Comparison of ENCODE assay signal across 21 mouse cellular contexts in the genomic region with DNA sequence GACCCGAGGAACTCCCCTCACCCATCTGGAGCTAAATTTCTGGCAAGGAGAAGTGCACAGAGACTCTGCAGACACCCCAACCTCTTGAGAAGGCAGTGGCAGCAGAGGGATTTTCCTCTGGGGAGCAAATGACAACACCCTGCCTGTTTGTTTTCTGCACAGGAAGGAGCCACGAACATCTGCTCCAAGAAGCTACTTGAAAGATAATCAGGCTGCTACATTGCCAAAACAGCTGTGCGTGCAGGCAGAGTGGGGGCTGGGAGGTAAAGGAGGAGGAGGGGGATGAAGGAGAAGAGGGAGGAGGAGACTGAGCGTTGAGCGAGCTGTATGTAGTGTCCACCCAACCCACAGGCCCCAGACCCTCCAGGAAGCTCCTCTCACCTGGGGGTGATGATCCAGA.
DNase-seq lines count a peak whose midpoint lies in the region; ATAC-seq and TF ChIP-seq lines count a peak whose summit lies in the region.
"Had no signal": no experiment of that assay in that cellular context is flagged by ENCODE, and none has a peak within 500 bp of the region (broad histone marks: within the 10 kb centered on the region; RNA-seq: fewer than 3 reads in every experiment).

No protein-coding gene starts in this region.

- no peaks in the 10 kb centered on the region for H3K4me1 ChIP-seq in forebrain, embryonic 14.5 days (ENCODE audit: control insufficient read depth, insufficient read depth, low read length)
- peaks cover 5% of the 10 kb centered on the region for H3K4me1 ChIP-seq in forebrain, embryonic 12.5 days
- peaks cover 4% of the 10 kb centered on the region; the same call in 1 of the 2 replicates for H3K4me1 ChIP-seq in midbrain, embryonic 10.5 days
- H3K4me1 ChIP-seq in midbrain, embryonic 16.5 days (ENCODE audit: control insufficient read depth, insufficient read depth, low read length) = no peaks in the 10 kb centered on the region
- H3K4me1 ChIP-seq in thymus, adult 2 months (replicated peaks; ENCODE audit: control insufficient read depth, insufficient read depth, low read length) = peaks cover 17% of the 10 kb centered on the region
- no peaks in the 10 kb centered on the region for H3K4me1 ChIP-seq in heart, adult 2 months (ENCODE audit: control insufficient read depth, insufficient read depth, low read length)
- H3K4me1 ChIP-seq: heart, embryonic 13.5 days; limb, embryonic 13.5 days; lung, embryonic 15.5 days; midbrain, embryonic 12.5 days had no signal

- no peak for ATAC-seq in forebrain, embryonic 14.5 days
- ATAC-seq in forebrain, embryonic 12.5 days (ENCODE audit: low FRiP score) = no peak
- ATAC-seq in midbrain, embryonic 16.5 days = no peak

- H3K79me2 ChIP-seq in heart, adult 2 months (replicated peaks; ENCODE audit: control insufficient read depth, insufficient read depth, low read length) = no peaks in the 10 kb centered on the region

- no peaks in the 10 kb centered on the region for H3K9me3 ChIP-seq in forebrain, embryonic 14.5 days (replicated peaks; ENCODE audit: control insufficient read depth, low read length)
- H3K9me3 ChIP-seq in forebrain, embryonic 12.5 days = no peaks in the 10 kb centered on the region
- H3K9me3 ChIP-seq in midbrain, embryonic 10.5 days (replicated peaks) = no peaks in the 10 kb centered on the region
- H3K9me3 ChIP-seq in midbrain, embryonic 16.5 days (replicated peaks; ENCODE audit: control insufficient read depth, low read length, poor library complexity, severe bottlenecking) = no peaks in the 10 kb centered on the region
- H3K9me3 ChIP-seq: heart, embryonic 13.5 days; hindbrain, embryonic 13.5 days; limb, embryonic 13.5 days; lung, embryonic 15.5 days; midbrain, embryonic 12.5 days; neural tube, embryonic 13.5 days had no signal

- DNase-seq in forebrain, embryonic 14.5 days (ENCODE audit: low spot score) = peak; percentile 39
- no peak for DNase-seq in midbrain, embryonic 10.5 days (ENCODE audit: low spot score)
- DNase-seq in thymus, adult 2 months = peak; percentile 54
- DNase-seq in thymus, postnatal 4 days = peak; percentile 57
- no peak for DNase-seq in heart, adult 2 months
- no peak for DNase-seq in ovary, postnatal 36 days (ENCODE audit: low spot score)
- DNase-seq: adrenal gland, postnatal 10 days; cerebellum, adult 9-11 months; heart, postnatal 14 days; kidney, adult 11 months; kidney, postnatal 4 days; layer of hippocampus, adult 9-11 months had no signal

- TF ChIP-seq CTCF in thymus, adult 2 months (IDR thresholded peaks at IDR 0.05; ENCODE audit: borderline replicate concordance, control insufficient read depth, extremely low read depth, insufficient read depth, low read length, poor library complexity) = no peak
- no peak for TF ChIP-seq CTCF in heart, adult 2 months (IDR thresholded peaks at IDR 0.05)

- no peak for TF ChIP-seq POLR2A in thymus, adult 2 months (IDR thresholded peaks at IDR 0.05; ENCODE audit: control insufficient read depth, extremely low read depth, insufficient read depth, low read length, poor library complexity)
- no peak for TF ChIP-seq POLR2A in heart, adult 2 months (IDR thresholded peaks at IDR 0.05; ENCODE audit: insufficient read depth, low read depth, low read length)

- intact Hi-C loops in heart, adult 2 months (cut with DNase I) = no loop called here

- 0 out of 2 replicates have a peak overlapping the region, but pooled peaks have one; percentile 7 for H3K27ac ChIP-seq in forebrain, embryonic 14.5 days (ENCODE audit: low read depth, low read length)
- no peak overlapping the region for H3K27ac ChIP-seq in forebrain, embryonic 12.5 days
- H3K27ac ChIP-seq in midbrain, embryonic 10.5 days (replicated peaks) = 0 out of 2 replicates have a peak overlapping the region, but pooled peaks have one; percentile 33
- H3K27ac ChIP-seq in midbrain, embryonic 16.5 days (ENCODE audit: low read length) = no peak overlapping the region
- H3K27ac ChIP-seq in thymus, adult 2 months (ENCODE audit: control insufficient read depth, insufficient read depth, low read length) = peak overlapping the region; percentile 92
- H3K27ac ChIP-seq in heart, adult 2 months = no peak overlapping the region
- H3K27ac ChIP-seq: heart, embryonic 13.5 days; hindbrain, embryonic 13.5 days; limb, embryonic 13.5 days; liver, embryonic 14.5 days; lung, embryonic 15.5 days; midbrain, embryonic 12.5 days; neural tube, embryonic 13.5 days had no signal

- 45% methylated on average over 5 of the region's 5 CpGs for WGBS in forebrain, embryonic 14.5 days
- WGBS in forebrain, embryonic 12.5 days = 65% methylated on average over 5 of the region's 5 CpGs
- WGBS in midbrain, embryonic 10.5 days = 61% methylated on average over 5 of the region's 5 CpGs
- 49% methylated on average over 5 of the region's 5 CpGs for WGBS in midbrain, embryonic 16.5 days
- 23% methylated on average over 5 of the region's 5 CpGs for WGBS in thymus, adult 2 months
- 24% methylated on average over 5 of the region's 5 CpGs for WGBS in heart, adult 2 months

- H3K9ac ChIP-seq in forebrain, embryonic 14.5 days (ENCODE audit: low read length) = no peak overlapping the region
- no peak overlapping the region for H3K9ac ChIP-seq in forebrain, embryonic 12.5 days
- H3K9ac ChIP-seq in midbrain, embryonic 16.5 days (ENCODE audit: low read depth, low read length) = no peak overlapping the region
- H3K9ac ChIP-seq in heart, adult 2 months (ENCODE audit: low read depth, low read length) = no peak overlapping the region
- H3K9ac ChIP-seq: heart, embryonic 13.5 days; hindbrain, embryonic 13.5 days; limb, embryonic 13.5 days; liver, embryonic 14.5 days; lung, embryonic 15.5 days; midbrain, embryonic 12.5 days; neural tube, embryonic 13.5 days had no signal

- no peak for TF ChIP-seq EP300 in heart, adult 2 months (IDR thresholded peaks at IDR 0.05; ENCODE audit: insufficient read depth, low read depth, low read length)

- no peaks in the 10 kb centered on the region for H3K27me3 ChIP-seq in forebrain, embryonic 14.5 days (replicated peaks; ENCODE audit: control insufficient read depth, insufficient read depth, low read length)
- peaks cover 3% of the 10 kb centered on the region; the same call in 1 of the 2 replicates for H3K27me3 ChIP-seq in forebrain, embryonic 12.5 days
- no peaks in the 10 kb centered on the region for H3K27me3 ChIP-seq in midbrain, embryonic 10.5 days (ENCODE audit: low read depth, poor library complexity, severe bottlenecking)
- no peaks in the 10 kb centered on the region for H3K27me3 ChIP-seq in midbrain, embryonic 16.5 days (ENCODE audit: control insufficient read depth, insufficient read depth, low read depth, low read length)
- H3K27me3 ChIP-seq in thymus, adult 2 months (ENCODE audit: control insufficient read depth, insufficient read depth, low read length) = no peaks in the 10 kb centered on the region
- no peaks in the 10 kb centered on the region for H3K27me3 ChIP-seq in heart, adult 2 months (ENCODE audit: control insufficient read depth, insufficient read depth, low read length)
- H3K27me3 ChIP-seq: lung, embryonic 15.5 days; neural tube, embryonic 13.5 days had no signal

- no peak overlapping the region for H3K4me2 ChIP-seq in forebrain, embryonic 14.5 days (ENCODE audit: low read length)
- H3K4me2 ChIP-seq in forebrain, embryonic 12.5 days = no peak overlapping the region
- no peak overlapping the region for H3K4me2 ChIP-seq in midbrain, embryonic 16.5 days (ENCODE audit: low read length)
- H3K4me2 ChIP-seq: heart, embryonic 13.5 days; hindbrain, embryonic 13.5 days; limb, embryonic 13.5 days; lung, embryonic 15.5 days; midbrain, embryonic 12.5 days; neural tube, embryonic 13.5 days had no signal

- H3K36me3 ChIP-seq in forebrain, embryonic 14.5 days (ENCODE audit: control insufficient read depth, insufficient read depth, low read length) = no peaks in the 10 kb centered on the region
- no peaks in the 10 kb centered on the region for H3K36me3 ChIP-seq in forebrain, embryonic 12.5 days (replicated peaks)
- no peaks in the 10 kb centered on the region for H3K36me3 ChIP-seq in midbrain, embryonic 10.5 days
- H3K36me3 ChIP-seq in midbrain, embryonic 16.5 days (ENCODE audit: control insufficient read depth, insufficient read depth, low read length) = no peaks in the 10 kb centered on the region
- H3K36me3 ChIP-seq in thymus, adult 2 months (ENCODE audit: control insufficient read depth, insufficient read depth, low read length) = no peaks in the 10 kb centered on the region
- H3K36me3 ChIP-seq in heart, adult 2 months (ENCODE audit: control insufficient read depth, insufficient read depth, low read length) = no peaks in the 10 kb centered on the region
- H3K36me3 ChIP-seq: heart, embryonic 13.5 days; hindbrain, embryonic 13.5 days; limb, embryonic 13.5 days; lung, embryonic 15.5 days; midbrain, embryonic 12.5 days; neural tube, embryonic 13.5 days had no signal

- H3K4me3 ChIP-seq in forebrain, embryonic 14.5 days (ENCODE audit: low read depth, low read length) = no peak overlapping the region
- no peak overlapping the region for H3K4me3 ChIP-seq in forebrain, embryonic 12.5 days (replicated peaks)
- H3K4me3 ChIP-seq in midbrain, embryonic 10.5 days = no peak overlapping the region
- H3K4me3 ChIP-seq in midbrain, embryonic 16.5 days (ENCODE audit: low read depth, low read length) = no peak overlapping the region
- H3K4me3 ChIP-seq in thymus, adult 2 months (ENCODE audit: control insufficient read depth, insufficient read depth, low read length) = no peak overlapping the region
- H3K4me3 ChIP-seq in heart, adult 2 months = no peak overlapping the region
- H3K4me3 ChIP-seq: heart, embryonic 13.5 days; hindbrain, embryonic 13.5 days; limb, embryonic 13.5 days; lung, embryonic 15.5 days; midbrain, embryonic 12.5 days; neural tube, embryonic 13.5 days had no signal

Comparison
In these comparisons a context has a peak if more than half of its experiments do, and no peak if none do; other contexts are left out.
1. H3K27ac ChIP-seq: peak in forebrain, embryonic 14.5 days (single experiment), midbrain, embryonic 10.5 days (single experiment) and thymus, adult 2 months (single experiment); none in forebrain, embryonic 12.5 days (single experiment), midbrain, embryonic 16.5 days (single experiment) and heart, adult 2 months (single experiment).
2. DNase-seq: peak in forebrain, embryonic 14.5 days (single experiment), thymus, adult 2 months (single experiment) and thymus, postnatal 4 days (single experiment); none in midbrain, embryonic 10.5 days (single experiment), heart, adult 2 months (0 of 2) and ovary, postnatal 36 days (single experiment).